In the genomic region with DNA sequence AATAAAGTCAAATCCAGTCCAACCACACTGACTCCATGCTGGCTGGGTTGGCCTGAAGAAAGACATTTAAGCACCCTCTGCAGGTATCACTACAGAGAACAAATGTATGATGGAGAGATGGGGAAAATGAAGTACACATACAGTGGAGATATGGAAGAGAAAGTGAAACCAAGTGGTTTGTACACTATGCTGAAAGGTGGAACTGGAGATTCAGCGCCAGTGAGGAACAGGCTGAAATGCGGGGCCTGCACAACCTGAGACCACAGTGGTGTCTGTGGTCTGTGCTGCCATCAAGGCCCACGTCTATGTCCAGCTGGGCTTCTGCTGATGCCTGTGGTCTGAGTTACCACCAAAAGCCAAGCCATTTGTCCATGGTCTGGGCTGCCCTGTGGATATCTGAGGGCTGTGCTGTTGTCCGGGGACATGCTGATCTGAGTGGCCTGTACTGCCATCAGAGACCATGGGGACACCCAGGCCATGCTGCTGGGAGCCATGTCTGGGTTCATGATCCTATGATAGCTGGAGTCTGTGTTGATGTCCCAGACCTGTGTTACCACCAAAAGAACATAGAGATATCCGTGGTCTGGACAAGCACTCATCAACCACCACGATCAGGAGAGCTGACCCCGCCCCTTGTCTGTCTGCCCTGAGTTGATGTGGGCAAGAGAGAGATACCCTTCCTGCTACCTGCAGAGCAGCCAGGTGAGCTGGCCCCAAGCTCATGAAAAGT, we compare ENCODE assay signal across 18 mouse cellular contexts. TPM values are rescaled to one million over a fixed set of nuclear protein-coding genes. Genes with fewer than 3 reads are reported as not detected.
A peak's percentile ranks its signal among the peaks of the same experiment; 100 is the strongest.
DNase-seq lines count a peak whose midpoint lies in the region; ATAC-seq and TF ChIP-seq lines count a peak whose summit lies in the region.
"Had no signal": no experiment of that assay in that cellular context is flagged by ENCODE, and none has a peak within 500 bp of the region (broad histone marks: within the 10 kb centered on the region; RNA-seq: fewer than 3 reads in every experiment).

No protein-coding gene starts in this region.

- no peak for TF ChIP-seq CTCF in midbrain, postnatal 0 days (IDR thresholded peaks at IDR 0.05)

- peak; percentile 26; the same call in 1 of the 2 replicates for ATAC-seq in limb, embryonic 11.5 days (ENCODE audit: insufficient number of reproducible peaks, low FRiP score, low TSS enrichment, low read depth)
- peak; percentile 10; the same call in 1 of the 2 replicates for ATAC-seq in limb, embryonic 12.5 days (ENCODE audit: insufficient number of reproducible peaks, insufficient read depth, low FRiP score, low TSS enrichment, low read depth)
- ATAC-seq in midbrain, postnatal 0 days (ENCODE audit: low FRiP score) = peak; percentile 47; the same call in 1 of the 2 replicates
- no peak for ATAC-seq in kidney, embryonic 15.5 days (replicated peaks; ENCODE audit: low FRiP score)
- ATAC-seq: hindbrain, postnatal 0 days had no signal

- in situ Hi-C loops in ES-E14 (cut with MboI; ENCODE audit: low sequenced_read_pairs in 2 of 2, unreplicated experiment in 2 of 2) = no loop called here

- H3K9me3 ChIP-seq in limb, embryonic 11.5 days (ENCODE audit: control insufficient read depth, low read length) = no peaks in the 10 kb centered on the region
- no peaks in the 10 kb centered on the region for H3K9me3 ChIP-seq in limb, embryonic 10.5 days (replicated peaks)
- no peaks in the 10 kb centered on the region for H3K9me3 ChIP-seq in ES-E14 (ENCODE audit: control insufficient read depth, insufficient read depth, low read depth, low read length)
- H3K9me3 ChIP-seq in limb, embryonic 12.5 days = no peaks in the 10 kb centered on the region
- H3K9me3 ChIP-seq in midbrain, postnatal 0 days (ENCODE audit: low read length) = no peaks in the 10 kb centered on the region
- no peaks in the 10 kb centered on the region for H3K9me3 ChIP-seq in kidney, embryonic 15.5 days (replicated peaks)
- H3K9me3 ChIP-seq: forebrain, embryonic 10.5 days; heart, embryonic 13.5 days; neural tube, embryonic 12.5 days had no signal

- H3K36me3 ChIP-seq in limb, embryonic 11.5 days (ENCODE audit: control insufficient read depth, insufficient read depth, low read length) = no peaks in the 10 kb centered on the region
- peaks cover 8% of the 10 kb centered on the region for H3K36me3 ChIP-seq in limb, embryonic 10.5 days
- no peaks in the 10 kb centered on the region for H3K36me3 ChIP-seq in ES-E14 (ENCODE audit: control insufficient read depth, insufficient read depth, low read length, poor library complexity, severe bottlenecking)
- H3K36me3 ChIP-seq in limb, embryonic 12.5 days = no peaks in the 10 kb centered on the region; the same call in 1 of the 2 replicates
- H3K36me3 ChIP-seq in midbrain, postnatal 0 days (ENCODE audit: insufficient read depth, low read length) = no peaks in the 10 kb centered on the region
- H3K36me3 ChIP-seq in kidney, embryonic 15.5 days = no peaks in the 10 kb centered on the region
- H3K36me3 ChIP-seq: forebrain, embryonic 10.5 days; heart, embryonic 13.5 days; neural tube, embryonic 12.5 days had no signal

- H3K9ac ChIP-seq in limb, embryonic 11.5 days (ENCODE audit: low read length) = no peak overlapping the region
- H3K9ac ChIP-seq in ES-E14 (ENCODE audit: insufficient read depth, low read depth, low read length, poor library complexity, severe bottlenecking) = no peak overlapping the region
- H3K9ac ChIP-seq in limb, embryonic 12.5 days (replicated peaks) = no peak overlapping the region
- H3K9ac ChIP-seq in midbrain, postnatal 0 days (replicated peaks; ENCODE audit: low read length, poor library complexity, severe bottlenecking) = no peak overlapping the region
- no peak overlapping the region for H3K9ac ChIP-seq in kidney, embryonic 15.5 days
- H3K9ac ChIP-seq: heart, embryonic 13.5 days; neural tube, embryonic 12.5 days had no signal

- H3K27ac ChIP-seq in limb, embryonic 11.5 days (replicated peaks; ENCODE audit: low read depth, low read length) = no peak overlapping the region
- H3K27ac ChIP-seq in limb, embryonic 10.5 days = no peak overlapping the region
- peak overlapping the region; percentile 40; the same call in 1 of the 2 replicates for H3K27ac ChIP-seq in ES-E14 (ENCODE audit: insufficient read depth, low read depth, low read length, poor library complexity, severe bottlenecking)
- no peak overlapping the region for H3K27ac ChIP-seq in limb, embryonic 12.5 days
- H3K27ac ChIP-seq in midbrain, postnatal 0 days (ENCODE audit: low read depth, low read length) = peak overlapping the region; percentile 38; the same call in 1 of the 2 replicates
- no peak overlapping the region for H3K27ac ChIP-seq in kidney, embryonic 15.5 days
- H3K27ac ChIP-seq: forebrain, embryonic 10.5 days; heart, embryonic 13.5 days; hindbrain, postnatal 0 days; neural tube, embryonic 12.5 days had no signal

- no peak overlapping the region for H3K4me3 ChIP-seq in limb, embryonic 11.5 days (ENCODE audit: low read depth, low read length)
- no peak overlapping the region for H3K4me3 ChIP-seq in limb, embryonic 10.5 days
- no peak overlapping the region for H3K4me3 ChIP-seq in ES-E14 (ENCODE audit: insufficient read depth in 1 of 2, low read depth in 1 of 2, low read length in 2 of 2, poor library complexity in 1 of 2, severe bottlenecking in 1 of 2)
- no peak overlapping the region for H3K4me3 ChIP-seq in limb, embryonic 12.5 days (replicated peaks)
- no peak overlapping the region for H3K4me3 ChIP-seq in midbrain, postnatal 0 days (ENCODE audit: low read depth, low read length)
- H3K4me3 ChIP-seq in kidney, embryonic 15.5 days (replicated peaks) = no peak overlapping the region
- H3K4me3 ChIP-seq: forebrain, embryonic 10.5 days; heart, embryonic 13.5 days; neural tube, embryonic 12.5 days had no signal

- H3K4me1 ChIP-seq in limb, embryonic 11.5 days (ENCODE audit: control insufficient read depth, insufficient read depth, low read length) = no peaks in the 10 kb centered on the region
- no peaks in the 10 kb centered on the region for H3K4me1 ChIP-seq in limb, embryonic 10.5 days
- H3K4me1 ChIP-seq in ES-E14 (ENCODE audit: control insufficient read depth in 2 of 2, insufficient read depth in 2 of 2, low read length in 2 of 2, poor library complexity in 1 of 2) = no peaks in the 10 kb centered on the region
- no peaks in the 10 kb centered on the region for H3K4me1 ChIP-seq in limb, embryonic 12.5 days (replicated peaks)
- H3K4me1 ChIP-seq in midbrain, postnatal 0 days (ENCODE audit: insufficient read depth, low read length) = no peaks in the 10 kb centered on the region
- no peaks in the 10 kb centered on the region for H3K4me1 ChIP-seq in kidney, embryonic 15.5 days
- H3K4me1 ChIP-seq: forebrain, embryonic 10.5 days; heart, embryonic 13.5 days; neural tube, embryonic 12.5 days had no signal

- WGBS in limb, embryonic 11.5 days = 91% methylated on average over 7 of the region's 7 CpGs
- WGBS in limb, embryonic 10.5 days = 89% methylated on average over 7 of the region's 7 CpGs
- 91% methylated on average over 7 of the region's 7 CpGs for WGBS in limb, embryonic 12.5 days
- 94% methylated on average over 7 of the region's 7 CpGs for WGBS in midbrain, postnatal 0 days
- WGBS in kidney, embryonic 15.5 days = 88% methylated on average over 7 of the region's 7 CpGs

- no peak overlapping the region for H3K4me2 ChIP-seq in limb, embryonic 11.5 days (ENCODE audit: low read depth, severe bottlenecking)
- no peak overlapping the region for H3K4me2 ChIP-seq in limb, embryonic 12.5 days
- H3K4me2 ChIP-seq in midbrain, postnatal 0 days (ENCODE audit: low read depth, low read length, poor library complexity, severe bottlenecking) = no peak overlapping the region
- no peak overlapping the region for H3K4me2 ChIP-seq in kidney, embryonic 15.5 days
- H3K4me2 ChIP-seq: heart, embryonic 13.5 days; neural tube, embryonic 12.5 days had no signal

- no peak for DNase-seq in limb, embryonic 11.5 days (ENCODE audit: low spot score)
- DNase-seq in limb, embryonic 10.5 days (ENCODE audit: low spot score) = no peak
- no peak for DNase-seq in ES-E14 (ENCODE audit: low read depth, low spot score)
- no peak for DNase-seq in midbrain, postnatal 0 days (ENCODE audit: low spot score)
- no peak for DNase-seq in layer of hippocampus, adult 9-11 months
- no peak for DNase-seq in urinary bladder, postnatal 4 days (ENCODE audit: low spot score in 2 of 2)
- DNase-seq: adrenal gland, postnatal 14 days; kidney, postnatal 14 days; lung, postnatal 10 days; retina, postnatal 1 day; thymus, postnatal 36 days had no signal

- no peaks in the 10 kb centered on the region for H3K27me3 ChIP-seq in limb, embryonic 11.5 days (ENCODE audit: control insufficient read depth, insufficient read depth, low read length)
- no peaks in the 10 kb centered on the region for H3K27me3 ChIP-seq in limb, embryonic 10.5 days (ENCODE audit: low read depth, poor library complexity, severe bottlenecking)
- no peaks in the 10 kb centered on the region for H3K27me3 ChIP-seq in limb, embryonic 12.5 days
- no peaks in the 10 kb centered on the region for H3K27me3 ChIP-seq in midbrain, postnatal 0 days (ENCODE audit: insufficient read depth, low read length)
- peaks cover 10% of the 10 kb centered on the region; the same call in 1 of the 2 replicates for H3K27me3 ChIP-seq in kidney, embryonic 15.5 days
- H3K27me3 ChIP-seq: heart, embryonic 13.5 days; neural tube, embryonic 12.5 days had no signal

TF ChIP-seq in ES-E14, 5 proteins besides CTCF, POLR2A, EP300 and RAD21 (continues in another document):
- no peak for TF ChIP-seq HCFC1 (IDR thresholded peaks at IDR 0.05; ENCODE audit: borderline replicate concordance, insufficient read depth, low read length)
- TF ChIP-seq CHD2 (IDR thresholded peaks at IDR 0.05; ENCODE audit: low read depth, low read length) = no peak
- no peak for TF ChIP-seq ZNF384 (IDR thresholded peaks at IDR 0.05; ENCODE audit: low read depth, low read length)

RNA-seq across cellular contexts. Expression of a gene that starts 26.0 kb away (rescaled TPM):
- 108 and 116 TPM in 2 replicates for polyA plus RNA-seq in limb, embryonic 11.5 days (2014; fragmentation: Nextera tagmentation; extraction: Ambion mirVana)
- polyA plus RNA-seq in limb, embryonic 10.5 days (2016; fragmentation: Nextera tagmentation; extraction: Ambion mirVana) = 110 and 114 TPM in 2 replicates
- total RNA-seq in ES-E14 (2012; rRNA removed) = 0.40 TPM in 1 of 2 replicates, not detected in the other
- polyA plus RNA-seq in limb, embryonic 12.5 days (2016; fragmentation: Nextera tagmentation; extraction: Ambion mirVana) = 103 and 104 TPM in 2 replicates
- 125 and 129 TPM in 2 replicates for total RNA-seq in midbrain, postnatal 0 days (2014; rRNA removed)
- polyA plus RNA-seq in midbrain, postnatal 0 days (2015; fragmentation: Nextera tagmentation; extraction: Ambion mirVana) = 63.1 and 76.9 TPM in 2 replicates
- polyA plus RNA-seq in kidney, embryonic 15.5 days (2015; fragmentation: Nextera tagmentation; extraction: Ambion mirVana) = 0.33 and 0.38 TPM in 2 replicates
- total RNA-seq: gastrocnemius, adult 18-20 months had no signal

RNA-seq across cellular contexts. Expression of a gene that starts 34.2 kb away (rescaled TPM):
- polyA plus RNA-seq in limb, embryonic 11.5 days (2014; fragmentation: Nextera tagmentation; extraction: Ambion mirVana) = 54.2 and 60.4 TPM in 2 replicates
- 60.2 and 60.6 TPM in 2 replicates for polyA plus RNA-seq in limb, embryonic 10.5 days (2016; fragmentation: Nextera tagmentation; extraction: Ambion mirVana)
- total RNA-seq in ES-E14 (2012; rRNA removed) = 19.9 and 20.0 TPM in 2 replicates
- polyA plus RNA-seq in limb, embryonic 12.5 days (2016; fragmentation: Nextera tagmentation; extraction: Ambion mirVana) = 55.2 and 65.0 TPM in 2 replicates
- total RNA-seq in midbrain, postnatal 0 days (2014; rRNA removed) = 35.6 and 68.9 TPM in 2 replicates
- 49.7 and 50.9 TPM in 2 replicates for polyA plus RNA-seq in midbrain, postnatal 0 days (2015; fragmentation: Nextera tagmentation; extraction: Ambion mirVana)
- polyA plus RNA-seq in kidney, embryonic 15.5 days (2015; fragmentation: Nextera tagmentation; extraction: Ambion mirVana) = 42.3 and 44.7 TPM in 2 replicates

Comparison
In these comparisons a context has a peak if more than half of its experiments do, and no peak if none do; other contexts are left out.
1. H3K27ac ChIP-seq: peak in ES-E14 (single experiment) and midbrain, postnatal 0 days (single experiment); none in limb, embryonic 11.5 days (single experiment), limb, embryonic 10.5 days (single experiment), limb, embryonic 12.5 days (single experiment) and kidney, embryonic 15.5 days (single experiment).
2. RNA of a gene that starts 26.0 kb away (polyA plus RNA-seq): 110 to 114 TPM in limb, embryonic 10.5 days, 108 to 116 TPM in limb, embryonic 11.5 days, 103 to 104 TPM in limb, embryonic 12.5 days and 63.1 to 76.9 TPM in midbrain, postnatal 0 days; 0.33 to 0.38 TPM in kidney, embryonic 15.5 days; every median in the first group is over 10 times any median in the second.